Mouse (Mus musculus) myocyte (in vitro differentiated cells): ENCODE data around the gene Spc24. TPM values are rescaled to one million over a fixed set of nuclear protein-coding genes. Genes with fewer than 3 reads are reported as not detected.
A peak's percentile ranks its signal among the peaks of the same experiment; 100 is the strongest.

Source experiments
- H3K27me3 ChIP-seq: one replicate; pipeline ENCODE4 v1.6.1; 2011; ENCODE audit not compliant: control insufficient read depth, insufficient read depth, insufficient read length
- H3K36me3 ChIP-seq: one replicate; pipeline ENCODE4 v1.6.1; 2011; ENCODE audit not compliant: control insufficient read depth, insufficient read depth
- H3K4me2 ChIP-seq: one replicate; pipeline ENCODE4 v1.6.1; 2011; ENCODE audit warnings: low read depth, control low read depth
- H3K4me3 ChIP-seq: one replicate; pipeline ENCODE4 v1.5.1; 2011; ENCODE audit warnings: mild to moderate bottlenecking, control low read depth, moderate library complexity
- H3K79me2 ChIP-seq: one replicate; pipeline ENCODE4 v1.6.1; 2011; ENCODE audit not compliant: control insufficient read depth, insufficient read depth
- H3ac ChIP-seq: one replicate; pipeline ENCODE4 v1.6.1; 2011; ENCODE audit not compliant: control insufficient read depth, insufficient read length
- CEBPB ChIP-seq: IDR thresholded peaks from 2 replicates; pipeline ENCODE4 v1.6.1; 2011; ENCODE audit warnings: mild to moderate bottlenecking, moderate library complexity; ENCODE audit not compliant: poor library complexity, insufficient read depth, severe bottlenecking
- E2F4 ChIP-seq: IDR thresholded peaks from one replicate; pipeline ENCODE4 v1.6.1; 2011; ENCODE audit warnings: mild to moderate bottlenecking, control low read depth, moderate library complexity; ENCODE audit not compliant: insufficient read depth
- MAX ChIP-seq: IDR thresholded peaks from one replicate; pipeline ENCODE4 v1.6.1; 2011; ENCODE audit warnings: low read depth, mild to moderate bottlenecking, control low read depth
- MYOD1 ChIP-seq, 3 experiments: IDR thresholded peaks; one replicate each; pipeline ENCODE4 v1.6.1; 2011; ENCODE audit warnings: control low read depth in 2 of 3, low read depth in 2 of 3, mild to moderate bottlenecking in 2 of 3, moderate library complexity in 1 of 3; ENCODE audit not compliant: insufficient read length in 2 of 3, control insufficient read depth in 1 of 3
- MYOG ChIP-seq, 3 experiments: IDR thresholded peaks; one replicate each; pipeline ENCODE4 v1.6.1; 2011; ENCODE audit warnings: control low read depth in 2 of 3, low read depth in 2 of 3, mild to moderate bottlenecking in 2 of 3; ENCODE audit not compliant: insufficient read length in 2 of 3, control insufficient read depth in 1 of 3, insufficient read depth in 1 of 3
- POLR2A ChIP-seq: IDR thresholded peaks from one replicate; pipeline ENCODE4 v1.6.1; 2011; ENCODE audit warnings: low read depth, mild to moderate bottlenecking, control low read depth, moderate library complexity; ENCODE audit not compliant: insufficient read length
- POLR2AphosphoS2 ChIP-seq: IDR thresholded peaks from one replicate; pipeline ENCODE4 v1.6.1; 2011; ENCODE audit warnings: low read depth, control low read depth; ENCODE audit not compliant: insufficient read length
- REST ChIP-seq: IDR thresholded peaks from one replicate; pipeline ENCODE4 v1.6.1; 2011; ENCODE audit warnings: mild to moderate bottlenecking, control low read depth, moderate library complexity; ENCODE audit not compliant: insufficient read depth, insufficient read length
- SRF ChIP-seq: IDR thresholded peaks from one replicate; pipeline ENCODE4 v1.6.1; 2011; ENCODE audit warnings: low read depth; ENCODE audit not compliant: control insufficient read depth, insufficient read length
- TCF12 ChIP-seq: IDR thresholded peaks from one replicate; pipeline ENCODE4 v1.6.1; 2011; ENCODE audit warnings: mild to moderate bottlenecking, control low read depth; ENCODE audit not compliant: poor library complexity, insufficient read depth, severe bottlenecking
- TCF3 ChIP-seq: IDR thresholded peaks from one replicate; pipeline ENCODE4 v1.6.1; 2011; ENCODE audit warnings: low read depth, control low read depth; ENCODE audit not compliant: insufficient read length
- USF1 ChIP-seq: IDR thresholded peaks from one replicate; pipeline ENCODE4 v1.6.1; 2011; ENCODE audit warnings: low read depth, mild to moderate bottlenecking, control low read depth, moderate library complexity
- polyA plus RNA-seq: library from polyadenylated mRNA; unstranded; fragments of >200 nt; fragmentation: generic; extraction: Trizol; gene quantifications from one replicate; pipeline ENCODE4 v1.2.1, GENCODE M21; 2012; ENCODE audit warnings: missing spikeins

The Spc24 gene
- polyA plus RNA-seq, 1 experiment: 31.0 TPM

- H3K27me3 ChIP-seq: no peaks in the 10 kb centered on the region
- H3ac ChIP-seq: no peak overlapping the region
- H3K4me3 ChIP-seq: no peak overlapping the region
- no peak overlapping the region for H3K4me2 ChIP-seq
- H3K36me3 ChIP-seq: peaks cover 55% of the 10 kb centered on the region
- no peak for TF ChIP-seq MYOD1 (IDR thresholded peaks at IDR 0.05; ENCODE audit: control insufficient read depth in 1 of 3, insufficient read length in 2 of 3, low read depth in 2 of 3)
- no peak for TF ChIP-seq REST
- peak in 1 of 3 experiments; percentile 21 for TF ChIP-seq MYOG (IDR thresholded peaks at IDR 0.05; ENCODE audit: control insufficient read depth in 1 of 3, insufficient read depth in 1 of 3, insufficient read length in 2 of 3, low read depth in 2 of 3)
- TF ChIP-seq POLR2A: peak; percentile 24
- peak; percentile 65 for TF ChIP-seq POLR2AphosphoS2
- peaks cover 62% of the 10 kb centered on the region for H3K79me2 ChIP-seq
Observed at GRCm38 (mm10) chr9:21732288-21732687, 27.8 kb downstream of the Spc24 start.

GRCm38 (mm10) chr9:21729264-21729663 is 30.8 kb downstream of the Spc24 start:
- Histone ChIP-seq H3K79me2 (peaks cover 86% of the 10 kb centered on the region), H3K4me3 (no peak overlapping the region), H3K4me2 (peak overlapping the region; percentile 78), H3K27me3 (no peaks in the 10 kb centered on the region), H3K36me3 (peaks cover 33% of the 10 kb centered on the region), H3ac (no peak overlapping the region)
- TF ChIP-seq POLR2AphosphoS2 (no peak), MYOG (IDR thresholded peaks at IDR 0.05; ENCODE audit: control insufficient read depth in 1 of 3, insufficient read depth in 1 of 3, insufficient read length in 2 of 3, low read depth in 2 of 3) (peak in 2 of 3 experiments; percentile 20 to 79), REST (no peak), POLR2A (no peak), TCF3 (no peak), USF1 (no peak), E2F4 (no peak), CEBPB (no peak), TCF12 (peak; percentile 57), SRF (no peak), MYOD1 (IDR thresholded peaks at IDR 0.05; ENCODE audit: control insufficient read depth in 1 of 3, insufficient read length in 2 of 3, low read depth in 2 of 3) (peak in 2 of 3 experiments; percentile 84 to 88), MAX (no peak)

GRCm38 (mm10) chr9:21728261-21728832 is 31.8 kb downstream of the Spc24 start:
- H3K27me3 ChIP-seq: no peaks in the 10 kb centered on the region
- no peak overlapping the region for H3K4me3 ChIP-seq
- H3K36me3 ChIP-seq: peaks cover 29% of the 10 kb centered on the region
- TF ChIP-seq TCF12 (no peak), TCF3 (no peak), CEBPB (no peak), MAX (no peak), USF1 (no peak), MYOD1 (IDR thresholded peaks at IDR 0.05; ENCODE audit: control insufficient read depth in 1 of 3, insufficient read length in 2 of 3, low read depth in 2 of 3) (no peak), MYOG (IDR thresholded peaks at IDR 0.05; ENCODE audit: control insufficient read depth in 1 of 3, insufficient read depth in 1 of 3, insufficient read length in 2 of 3, low read depth in 2 of 3) (no peak), POLR2A (no peak), E2F4 (no peak), POLR2AphosphoS2 (no peak), SRF (no peak), REST (no peak)
- no peak overlapping the region for H3ac ChIP-seq
- peak overlapping the region; percentile 78 for H3K4me2 ChIP-seq
- peaks cover 92% of the 10 kb centered on the region for H3K79me2 ChIP-seq

- no peaks in the 10 kb centered on the region for H3K27me3 ChIP-seq
- TF ChIP-seq SRF (no peak), POLR2A (no peak), USF1 (no peak), CEBPB (no peak), TCF3 (no peak), TCF12 (no peak), MYOG (IDR thresholded peaks at IDR 0.05; ENCODE audit: control insufficient read depth in 1 of 3, insufficient read depth in 1 of 3, insufficient read length in 2 of 3, low read depth in 2 of 3) (no peak), E2F4 (no peak), MAX (no peak), REST (no peak), MYOD1 (IDR thresholded peaks at IDR 0.05; ENCODE audit: control insufficient read depth in 1 of 3, insufficient read length in 2 of 3, low read depth in 2 of 3) (no peak), POLR2AphosphoS2 (no peak)
- peaks cover 12% of the 10 kb centered on the region for H3K36me3 ChIP-seq
- peak overlapping the region; percentile 97 for H3K4me3 ChIP-seq
- no peak overlapping the region for H3ac ChIP-seq
- H3K4me2 ChIP-seq: peak overlapping the region; percentile 89
- peaks cover 77% of the 10 kb centered on the region for H3K79me2 ChIP-seq
Observed at GRCm38 (mm10) chr9:21726218-21726975, 33.7 kb downstream of the Spc24 start.
